Mouse (Mus musculus): ENCODE data around the gene Sirt1. TPM values are rescaled to one million over a fixed set of nuclear protein-coding genes. Genes with fewer than 3 reads are reported as not detected.

Sirt1 gene
- polyA plus RNA-seq, 1 experiment from 2014 or later, result 5.2 TPM

DNA sequence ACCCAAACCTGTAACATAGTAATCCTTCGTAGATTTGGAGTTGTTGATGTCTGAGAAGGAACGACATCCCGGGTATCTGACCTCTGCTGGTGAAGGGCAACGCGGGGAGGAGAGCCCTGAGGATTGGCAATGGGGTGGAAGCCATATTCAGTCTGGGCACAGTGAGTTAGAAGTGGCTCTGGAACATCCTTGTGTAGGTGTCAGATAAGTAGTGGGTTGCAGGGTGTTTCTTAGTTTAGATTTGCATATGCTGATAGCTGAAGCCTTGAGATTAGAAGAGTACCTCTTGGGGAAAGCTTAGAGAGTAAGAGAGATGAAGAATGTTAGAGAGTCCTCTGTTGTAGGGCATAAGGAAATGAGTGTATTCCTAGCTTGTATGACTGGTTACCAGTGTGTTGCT, 108.6 kb downstream of the Sirt1 start:
- Histone ChIP-seq H3K9me3 (no peaks in the 10 kb centered on the region), H3K4me3 (no peak overlapping the region), H3K27me3 (ENCODE audit: insufficient read depth, poor library complexity, severe bottlenecking) (no peaks in the 10 kb centered on the region), H3K36me3 (peaks cover 67% of the 10 kb centered on the region), H3K27ac (no peak overlapping the region), H3K4me1 (no peaks in the 10 kb centered on the region)
- no peak for DNase-seq (ENCODE audit: low spot score)
- 87% methylated on average over 5 of the region's 5 CpGs for WGBS

- no peaks in the 10 kb centered on the region for H3K9me3 ChIP-seq
- DNase-seq (ENCODE audit: low spot score), result no peak
- no peak overlapping the region for H3K27ac ChIP-seq
- no peaks in the 10 kb centered on the region for H3K4me1 ChIP-seq
- H3K27me3 ChIP-seq (ENCODE audit: insufficient read depth, poor library complexity, severe bottlenecking), result no peaks in the 10 kb centered on the region
- no peak overlapping the region for H3K4me3 ChIP-seq
- H3K36me3 ChIP-seq, result peaks cover 65% of the 10 kb centered on the region
Observed at GRCm38 (mm10) chr10:63272401-63272800, 109.1 kb downstream of the Sirt1 start.

Other genes with a start within 250 kb of the Sirt1 start
- 1.0 and 4.2 TPM in 2 replicates for gene Mypn, start 177.8 kb downstream of the Sirt1 start, polyA plus RNA-seq (2016; fragmentation: Nextera tagmentation; extraction: Ambion mirVana)
- 36.0 and 38.4 TPM in 2 replicates for gene Herc4, start 137.9 kb downstream of the Sirt1 start, polyA plus RNA-seq (2016; fragmentation: Nextera tagmentation; extraction: Ambion mirVana)
- 6.7 and 10.8 TPM in 2 replicates for gene Dnajc12, start 739 bp upstream of the Sirt1 start, polyA plus RNA-seq (2016; fragmentation: Nextera tagmentation; extraction: Ambion mirVana)
- not detected in 2 replicates for gene Gm7075, start 40.1 kb upstream of the Sirt1 start, polyA plus RNA-seq (2016; fragmentation: Nextera tagmentation; extraction: Ambion mirVana)
- 14.2 and 22.7 TPM in 2 replicates for gene Ctnna3, start 48.4 kb upstream of the Sirt1 start, polyA plus RNA-seq (2016; fragmentation: Nextera tagmentation; extraction: Ambion mirVana)